Mouse (Mus musculus) embryonic facial prominence, embryonic 13.5 days (tissue): Measurements from ENCODE around the gene Slc39a8. TPM values are rescaled to one million over a fixed set of nuclear protein-coding genes. Genes with fewer than 3 reads are reported as not detected.

Source experiments
- ATAC-seq: fragments of 200-750 bp; cut with Nextera tagmentation; 2 replicates; pipeline ENCODE4 v1.8.0; 2017; ENCODE audit warnings: low read depth; ENCODE audit not compliant: insufficient number of reproducible peaks, insufficient read depth, low FRiP score, low TSS enrichment
- H3K27ac ChIP-seq: fragments of 300-500 bp; sonication (generic); 2 replicates; pipeline ENCODE4 v1.5.1; 2015; ENCODE audit warnings: moderate library complexity, mild to moderate bottlenecking, inconsistent platforms
- H3K27me3 ChIP-seq: fragments of 300-500 bp; sonication (generic); 2 replicates; pipeline ENCODE4 v1.6.1; 2015; ENCODE audit warnings: mild to moderate bottlenecking, inconsistent platforms
- H3K36me3 ChIP-seq: fragments of 300-500 bp; sonication (generic); 2 replicates; pipeline ENCODE4 v1.6.1; 2015; ENCODE audit warnings: mild to moderate bottlenecking, inconsistent platforms
- H3K4me1 ChIP-seq: fragments of 300-500 bp; sonication (generic); 2 replicates; pipeline ENCODE4 v1.6.1; 2015; ENCODE audit warnings: inconsistent platforms
- H3K4me2 ChIP-seq: fragments of 300-500 bp; sonication (generic); 2 replicates; pipeline ENCODE4 v1.6.1; 2015; ENCODE audit warnings: moderate library complexity, mild to moderate bottlenecking, inconsistent platforms
- H3K4me3 ChIP-seq: fragments of 300-500 bp; sonication (generic); 2 replicates; pipeline ENCODE4 v1.5.1; 2015; ENCODE audit warnings: mild to moderate bottlenecking, inconsistent platforms
- H3K9ac ChIP-seq: fragments of 300-500 bp; sonication (generic); 2 replicates; pipeline ENCODE4 v1.6.1; 2015; ENCODE audit warnings: mild to moderate bottlenecking, inconsistent platforms
- H3K9me3 ChIP-seq: fragments of 300-500 bp; sonication (generic); 2 replicates; pipeline ENCODE4 v1.6.1; 2016; ENCODE audit warnings: inconsistent platforms
- WGBS: fragments of 180-500 bp; shearing (Covaris S2); methylation state at CpG from one replicate; pipeline ENCODE4 v1.1.7; 2015; ENCODE audit warnings: mixed read lengths; 5-methylcytosine and 5-hydroxymethylcytosine counted together
- polyA plus RNA-seq: library from polyadenylated mRNA; unstranded; fragments of >200 nt; fragmentation: Nextera tagmentation; extraction: Ambion mirVana; gene quantifications from 2 replicates; pipeline ENCODE4 v1.2.1, GENCODE M21; 2015

Slc39a8 gene
- polyA plus RNA-seq, 1 experiment from 2014 or later = 11.3 TPM

DNA sequence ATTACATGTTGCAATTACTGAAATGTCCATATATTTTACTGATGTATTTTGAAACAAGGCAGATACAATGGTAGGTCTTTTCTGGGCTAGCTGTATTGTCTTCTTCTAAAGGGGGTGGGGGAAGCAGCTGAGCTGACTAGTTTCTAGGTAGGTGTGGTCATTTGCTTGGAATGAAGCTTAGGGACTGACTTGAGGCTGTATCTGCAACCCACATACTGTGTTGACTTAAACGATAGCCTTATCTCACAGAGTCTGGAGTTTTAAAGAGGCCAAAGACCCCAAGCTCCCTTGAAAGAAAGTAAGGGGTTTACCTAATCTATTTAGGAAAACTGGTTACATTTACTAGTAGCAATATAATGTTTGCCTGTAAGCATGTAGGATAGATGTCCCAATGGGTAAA, 2.9 kb downstream of the Slc39a8 start:
- ATAC-seq = no peak
- 43% methylated on average over 1 of the region's 1 CpGs for WGBS

GRCm38 (mm10) chr3:135832496-135832895, 7.4 kb downstream of the Slc39a8 start:
- Histone ChIP-seq H3K4me2 (no peak overlapping the region), H3K27me3 (no peaks in the 10 kb centered on the region), H3K4me3 (no peak overlapping the region), H3K27ac (no peak overlapping the region), H3K9ac (no peak overlapping the region), H3K9me3 (no peaks in the 10 kb centered on the region), H3K36me3 (no peaks in the 10 kb centered on the region), H3K4me1 (no peaks in the 10 kb centered on the region)
- WGBS = 97% methylated on average over 2 of the region's 2 CpGs
- ATAC-seq = no peak

More for the DNA sequence above, 2.9 kb downstream of the Slc39a8 start:
- no peak overlapping the region for H3K9ac ChIP-seq
- peaks cover 9% of the 10 kb centered on the region; the same call in 1 of the 2 replicates for H3K4me1 ChIP-seq
- H3K4me2 ChIP-seq = peak overlapping the region; percentile 96
- no peak overlapping the region for H3K4me3 ChIP-seq
- no peaks in the 10 kb centered on the region for H3K36me3 ChIP-seq
- H3K27ac ChIP-seq = no peak overlapping the region
- H3K27me3 ChIP-seq = no peaks in the 10 kb centered on the region
- no peaks in the 10 kb centered on the region for H3K9me3 ChIP-seq

DNA sequence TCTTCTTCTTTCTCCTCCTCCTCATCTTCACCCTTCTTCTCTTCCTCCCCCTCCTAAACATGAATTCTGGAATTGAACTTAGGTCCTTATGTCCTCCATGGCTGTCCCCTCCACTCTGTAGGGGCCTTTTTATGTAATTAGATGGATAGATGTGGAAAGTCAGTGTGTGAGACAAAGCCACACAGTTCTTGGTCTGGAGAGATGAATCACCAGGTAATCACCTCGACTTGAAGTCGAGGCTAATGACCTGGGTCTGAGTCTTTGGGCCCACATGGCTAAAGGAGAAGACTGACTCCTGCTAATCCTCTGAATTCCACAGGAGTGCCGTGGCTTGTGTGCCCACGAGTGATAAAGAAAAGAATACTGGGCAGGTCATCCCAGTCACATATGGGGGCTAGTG, 7.8 kb downstream of the Slc39a8 start:
- H3K4me3 ChIP-seq = no peak overlapping the region
- WGBS = 77% methylated on average over 4 of the region's 4 CpGs
- no peaks in the 10 kb centered on the region for H3K4me1 ChIP-seq
- no peak overlapping the region for H3K4me2 ChIP-seq
- no peaks in the 10 kb centered on the region for H3K9me3 ChIP-seq
- H3K27ac ChIP-seq = no peak overlapping the region
- no peaks in the 10 kb centered on the region for H3K36me3 ChIP-seq
- no peaks in the 10 kb centered on the region for H3K27me3 ChIP-seq
- ATAC-seq = no peak
- H3K9ac ChIP-seq = no peak overlapping the region

GRCm38 (mm10) chr3:135834988-135835387, 9.9 kb downstream of the Slc39a8 start:
- no peaks in the 10 kb centered on the region for H3K27me3 ChIP-seq
- no peak overlapping the region for H3K27ac ChIP-seq
- H3K4me3 ChIP-seq = no peak overlapping the region
- no peak overlapping the region for H3K9ac ChIP-seq
- ATAC-seq = no peak
- no peaks in the 10 kb centered on the region for H3K9me3 ChIP-seq
- WGBS = 82% methylated on average over 3 of the region's 3 CpGs
- H3K36me3 ChIP-seq = no peaks in the 10 kb centered on the region
- no peak overlapping the region for H3K4me2 ChIP-seq
- H3K4me1 ChIP-seq = no peaks in the 10 kb centered on the region

DNA sequence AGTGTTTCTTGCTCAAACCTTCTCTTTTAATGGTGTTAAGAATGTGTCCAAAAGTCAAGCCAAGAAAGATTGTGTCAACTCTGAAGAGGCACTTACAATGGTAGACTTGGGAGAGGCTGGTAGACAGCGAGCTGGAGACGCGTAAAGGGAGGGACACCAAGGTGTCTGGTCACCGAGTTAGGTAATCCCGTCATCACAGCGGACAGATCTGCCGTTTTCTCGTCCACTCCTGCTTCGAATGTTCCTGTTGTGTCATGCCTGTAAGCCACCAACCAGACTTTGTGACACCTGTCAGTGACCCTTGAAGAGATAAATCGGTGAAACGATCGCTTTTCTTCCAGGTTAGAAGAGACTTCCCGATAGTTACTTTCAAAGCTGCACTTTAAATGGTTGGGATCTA, 14.5 kb downstream of the Slc39a8 start:
- Histone ChIP-seq H3K4me3 (no peak overlapping the region), H3K36me3 (no peaks in the 10 kb centered on the region), H3K27me3 (no peaks in the 10 kb centered on the region), H3K4me2 (no peak overlapping the region), H3K27ac (no peak overlapping the region), H3K9me3 (no peaks in the 10 kb centered on the region), H3K9ac (no peak overlapping the region), H3K4me1 (no peaks in the 10 kb centered on the region)
- ATAC-seq = no peak
- 86% methylated on average over 13 of the region's 13 CpGs for WGBS

DNA sequence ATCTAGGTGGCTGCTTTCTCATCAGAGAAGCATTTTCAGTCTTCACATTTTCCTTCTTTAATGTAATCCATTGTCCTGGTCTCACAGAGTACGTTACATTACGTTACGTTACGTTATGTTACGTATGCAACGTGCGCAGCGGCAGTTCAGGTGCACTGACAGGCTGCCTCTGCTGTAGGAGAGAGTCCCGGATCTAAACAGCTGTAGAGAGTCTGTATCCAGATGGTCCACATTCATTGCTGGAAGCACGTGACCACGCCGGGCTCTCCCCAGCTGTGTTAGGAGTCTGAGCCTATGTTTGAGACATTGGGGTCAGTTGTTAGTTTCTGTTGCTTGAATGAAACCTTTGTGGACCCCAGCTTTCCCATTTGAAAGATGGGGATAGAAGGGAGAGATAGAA, 15.1 kb downstream of the Slc39a8 start:
- Histone ChIP-seq H3K9ac (no peak overlapping the region), H3K27me3 (no peaks in the 10 kb centered on the region), H3K4me2 (no peak overlapping the region), H3K4me1 (no peaks in the 10 kb centered on the region), H3K4me3 (no peak overlapping the region), H3K36me3 (no peaks in the 10 kb centered on the region), H3K9me3 (no peaks in the 10 kb centered on the region), H3K27ac (no peak overlapping the region)
- 72% methylated on average over 12 of the region's 12 CpGs for WGBS
- no peak for ATAC-seq

GRCm38 (mm10) chr3:135841716-135842511, 16.8 kb downstream of the Slc39a8 start:
- Histone ChIP-seq H3K27me3 (no peaks in the 10 kb centered on the region), H3K9me3 (no peaks in the 10 kb centered on the region), H3K36me3 (no peaks in the 10 kb centered on the region), H3K4me3 (no peak overlapping the region), H3K4me1 (no peaks in the 10 kb centered on the region), H3K4me2 (no peak overlapping the region), H3K9ac (no peak overlapping the region), H3K27ac (no peak overlapping the region)
- no peak for ATAC-seq
- WGBS = 72% methylated on average over 7 of the region's 7 CpGs

DNA sequence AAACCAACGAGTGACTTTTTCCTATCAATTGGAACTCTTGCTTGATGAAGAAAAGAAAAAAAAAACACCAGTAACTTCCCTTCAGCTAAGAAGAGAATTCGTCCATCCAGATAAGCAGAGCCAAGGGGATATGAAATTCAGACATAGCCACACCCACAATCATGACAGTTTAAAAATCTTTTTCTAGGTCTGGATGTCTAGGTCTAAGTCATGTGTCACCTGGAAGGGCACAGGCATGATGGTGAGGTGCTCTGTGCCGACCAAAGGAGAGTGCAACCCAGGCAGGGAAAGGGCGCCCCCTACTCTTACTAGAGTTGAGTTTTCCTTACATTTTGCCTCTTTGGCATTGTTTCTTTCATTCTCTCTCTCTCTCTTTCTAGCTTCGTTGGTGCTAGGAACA, 18.1 kb downstream of the Slc39a8 start:
- Histone ChIP-seq H3K27ac (no peak overlapping the region), H3K9ac (no peak overlapping the region), H3K4me3 (no peak overlapping the region), H3K36me3 (no peaks in the 10 kb centered on the region), H3K9me3 (no peaks in the 10 kb centered on the region), H3K4me2 (no peak overlapping the region), H3K27me3 (no peaks in the 10 kb centered on the region), H3K4me1 (no peaks in the 10 kb centered on the region)
- WGBS = 71% methylated on average over 5 of the region's 5 CpGs
- no peak for ATAC-seq

DNA sequence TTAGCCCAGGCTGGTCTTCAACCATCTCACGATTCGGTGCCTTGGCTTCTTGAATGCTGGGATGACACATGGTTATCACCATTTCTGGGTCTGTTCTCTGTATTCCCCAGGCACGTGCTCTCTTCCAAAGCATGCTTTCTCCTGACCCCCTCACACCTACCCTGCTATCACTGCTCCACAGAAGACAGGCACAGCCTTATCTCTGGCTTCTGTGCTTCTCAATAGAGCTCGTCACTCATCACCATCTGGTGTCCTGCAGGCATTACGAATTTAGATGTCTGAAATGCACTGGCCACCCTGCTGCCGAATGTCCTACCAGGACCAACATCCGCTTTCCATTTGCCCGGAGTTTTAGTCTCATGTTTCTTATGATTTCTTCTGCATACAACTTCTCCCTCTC, 18.6 kb downstream of the Slc39a8 start:
- no peaks in the 10 kb centered on the region for H3K4me1 ChIP-seq
- no peaks in the 10 kb centered on the region for H3K9me3 ChIP-seq
- H3K4me2 ChIP-seq = no peak overlapping the region
- WGBS = 75% methylated on average over 8 of the region's 8 CpGs
- ATAC-seq = no peak
- no peak overlapping the region for H3K27ac ChIP-seq
- no peaks in the 10 kb centered on the region for H3K36me3 ChIP-seq
- H3K4me3 ChIP-seq = no peak overlapping the region
- H3K27me3 ChIP-seq = no peaks in the 10 kb centered on the region
- no peak overlapping the region for H3K9ac ChIP-seq

DNA sequence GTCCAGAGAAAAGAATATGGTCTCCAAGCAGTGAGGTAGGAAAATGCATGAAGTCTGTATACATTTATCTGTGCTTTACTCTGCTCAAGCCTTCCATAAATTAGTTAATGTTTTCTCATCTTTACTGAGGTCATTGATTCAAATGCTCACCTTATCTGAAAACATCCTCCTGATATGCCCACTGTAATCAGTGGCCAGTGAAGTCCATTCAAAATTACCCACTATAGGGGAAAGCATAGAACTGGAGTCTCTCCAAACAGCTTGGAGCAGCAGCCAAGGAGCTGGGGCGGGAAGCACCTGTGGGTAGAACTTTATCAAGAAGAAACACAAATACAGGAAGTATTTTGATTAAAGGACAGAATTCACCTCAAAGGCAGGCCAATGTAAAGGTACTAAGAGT, 19.8 kb downstream of the Slc39a8 start:
- no peak overlapping the region for H3K4me3 ChIP-seq
- H3K36me3 ChIP-seq = no peaks in the 10 kb centered on the region
- no peak for ATAC-seq
- H3K4me1 ChIP-seq = no peaks in the 10 kb centered on the region
- WGBS = 86% methylated on average over 1 of the region's 1 CpGs
- no peak overlapping the region for H3K4me2 ChIP-seq
- H3K27me3 ChIP-seq = no peaks in the 10 kb centered on the region
- no peaks in the 10 kb centered on the region for H3K9me3 ChIP-seq
- H3K27ac ChIP-seq = no peak overlapping the region
- H3K9ac ChIP-seq = no peak overlapping the region

DNA sequence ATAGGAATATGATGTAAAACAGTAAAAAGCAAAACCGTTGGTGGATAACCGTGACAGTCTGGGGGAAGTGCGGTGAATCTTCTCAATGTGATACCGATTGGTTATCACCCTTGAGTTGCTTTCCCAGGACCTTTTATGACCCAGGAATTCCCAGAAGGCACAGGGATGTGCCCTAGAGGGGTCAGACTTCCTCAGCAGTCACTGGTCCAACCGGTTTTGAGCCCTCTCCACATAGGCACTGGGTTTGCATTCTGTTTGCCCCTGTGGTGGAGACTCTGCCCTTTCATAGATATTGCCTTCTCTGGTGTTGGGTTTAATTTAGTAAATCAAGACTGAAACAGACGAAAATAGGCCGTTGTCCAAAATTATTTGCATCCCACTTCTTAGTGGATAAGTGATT, 20.8 kb downstream of the Slc39a8 start:
- WGBS = 40% methylated on average over 7 of the region's 7 CpGs
- Histone ChIP-seq H3K9ac (no peak overlapping the region), H3K36me3 (no peaks in the 10 kb centered on the region), H3K4me2 (no peak overlapping the region), H3K27me3 (no peaks in the 10 kb centered on the region), H3K27ac (no peak overlapping the region), H3K4me3 (no peak overlapping the region), H3K9me3 (no peaks in the 10 kb centered on the region), H3K4me1 (no peaks in the 10 kb centered on the region)
- ATAC-seq = no peak

DNA sequence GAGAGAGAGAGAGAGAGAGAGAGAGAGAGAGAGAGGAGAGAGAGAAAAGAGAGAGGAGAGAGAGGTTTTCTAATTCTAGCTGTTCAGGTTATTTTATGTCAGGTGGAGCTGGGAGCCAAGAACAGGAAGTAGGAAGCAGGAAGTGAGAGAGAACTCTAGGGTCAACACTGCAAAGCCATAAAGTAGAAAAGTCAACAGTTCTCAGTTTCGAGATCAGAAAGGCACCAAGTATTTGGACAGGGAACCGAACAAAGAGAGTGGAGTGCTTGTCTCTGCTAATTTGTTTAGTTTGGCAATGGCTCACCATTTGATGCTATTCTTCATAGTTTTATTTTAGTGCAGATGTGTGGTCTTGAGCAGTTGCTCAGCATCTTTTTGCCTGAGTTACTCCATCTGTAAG, 26.5 kb downstream of the Slc39a8 start:
- Histone ChIP-seq H3K9ac (no peak overlapping the region), H3K9me3 (no peaks in the 10 kb centered on the region), H3K36me3 (no peaks in the 10 kb centered on the region), H3K27ac (no peak overlapping the region), H3K4me1 (no peaks in the 10 kb centered on the region; the same call in 1 of the 2 replicates), H3K4me3 (no peak overlapping the region), H3K27me3 (no peaks in the 10 kb centered on the region), H3K4me2 (no peak overlapping the region)
- no peak for ATAC-seq
- WGBS = 72% methylated on average over 2 of the region's 2 CpGs
